Mouse (Mus musculus): ENCODE measurements around the gene Cflar. TPM values are rescaled to one million over a fixed set of nuclear protein-coding genes. Genes with fewer than 3 reads are reported as not detected.
"Not testable (repeated sequence)": the region's sequence is repeated elsewhere in the genome, so short reads cannot be mapped to it uniquely, and the experiment has no call there.

The Cflar gene
- polyA plus RNA-seq, 2 experiments from 2014 or later: 172 to 177 TPM

DNA sequence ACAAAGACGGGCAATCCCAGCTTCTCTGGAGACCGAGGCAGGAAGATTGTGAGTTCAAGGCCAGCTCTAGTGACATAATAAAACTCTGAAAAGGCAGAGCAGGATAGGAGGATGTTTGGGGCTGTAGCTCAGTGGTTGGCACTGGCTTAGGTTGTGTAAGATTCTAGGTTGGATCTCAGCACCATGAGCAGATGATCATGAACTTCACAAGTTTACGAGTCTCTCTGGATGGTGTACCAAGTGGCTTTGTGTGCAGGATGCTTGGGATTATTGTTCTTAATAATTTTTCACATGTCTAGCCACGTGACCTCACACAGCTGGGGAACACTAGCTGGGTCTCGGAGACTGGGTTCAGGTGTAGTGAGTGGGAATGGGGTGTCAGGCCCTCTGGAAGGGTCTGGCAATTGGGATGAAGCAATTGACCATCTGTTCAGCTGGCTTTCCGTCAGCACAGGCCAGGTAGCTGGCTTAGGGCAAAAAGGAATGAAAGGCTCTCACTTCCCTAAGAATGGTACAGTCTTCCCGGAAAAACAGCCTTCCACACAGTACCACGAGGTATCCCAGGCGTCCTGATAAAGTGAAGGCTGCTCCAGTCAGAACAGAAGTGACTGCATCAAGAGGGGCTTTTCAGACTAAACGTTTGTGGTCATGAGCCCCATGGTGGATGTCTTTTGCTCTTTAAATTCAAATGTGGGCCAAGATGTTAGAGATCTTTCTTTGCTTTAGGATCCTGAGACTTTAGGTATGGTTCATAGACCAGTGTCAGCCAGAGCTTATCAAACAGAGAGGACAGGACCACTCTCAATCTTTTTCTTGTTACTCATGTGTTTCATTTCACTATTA is 16.7 kb downstream of the Cflar start:
- ATAC-seq: no peak

- ATAC-seq: no peak
These were observed 17.2 kb downstream of the Cflar start for GRCm38 (mm10) chr1:58728590-58728868.

- no peak for ATAC-seq
These were observed 22.3 kb downstream of the Cflar start for GRCm38 (mm10) chr1:58733636-58734035.

DNA sequence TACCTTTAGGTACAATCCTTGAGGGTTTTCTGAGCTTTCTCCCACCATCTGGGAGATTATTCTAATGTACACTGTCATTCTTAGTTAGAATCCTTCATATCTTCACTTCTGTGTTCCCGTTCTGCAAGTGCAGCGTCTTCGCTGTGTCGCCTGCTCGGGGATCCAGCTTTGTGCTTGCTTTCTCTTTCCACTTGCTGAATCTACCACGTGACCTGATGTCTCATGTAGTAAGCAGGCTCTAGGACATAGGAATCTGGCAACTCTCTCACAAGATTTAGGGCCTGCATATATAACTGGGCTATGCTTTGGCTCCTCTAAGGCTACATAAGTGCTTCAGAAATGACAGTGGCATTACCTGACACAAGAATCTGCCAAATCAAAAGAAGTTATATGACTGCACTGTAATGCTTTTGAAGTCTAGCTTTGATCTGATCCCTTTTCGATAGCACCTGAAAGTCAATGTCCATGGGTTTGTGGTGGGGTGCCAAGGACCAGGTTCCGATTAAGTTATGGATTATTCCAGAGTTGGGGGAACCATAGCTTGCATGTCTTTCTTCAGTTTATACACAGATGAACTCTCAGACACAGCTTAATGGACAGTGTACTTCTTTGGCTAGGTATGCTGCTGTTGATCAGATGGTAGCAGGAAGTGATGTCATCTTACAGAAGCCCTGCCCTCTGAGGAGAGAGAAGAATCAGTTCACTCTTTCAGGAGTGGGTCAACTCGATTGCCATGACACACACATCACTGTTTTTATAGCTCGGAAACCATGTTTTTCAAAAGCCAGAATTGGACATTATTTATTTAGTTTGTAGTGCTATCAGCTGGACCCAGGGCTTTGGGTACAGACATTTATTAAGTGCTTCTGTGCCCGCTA is 23.0 kb downstream of the Cflar start:
- ATAC-seq: peak; percentile 72

DNA sequence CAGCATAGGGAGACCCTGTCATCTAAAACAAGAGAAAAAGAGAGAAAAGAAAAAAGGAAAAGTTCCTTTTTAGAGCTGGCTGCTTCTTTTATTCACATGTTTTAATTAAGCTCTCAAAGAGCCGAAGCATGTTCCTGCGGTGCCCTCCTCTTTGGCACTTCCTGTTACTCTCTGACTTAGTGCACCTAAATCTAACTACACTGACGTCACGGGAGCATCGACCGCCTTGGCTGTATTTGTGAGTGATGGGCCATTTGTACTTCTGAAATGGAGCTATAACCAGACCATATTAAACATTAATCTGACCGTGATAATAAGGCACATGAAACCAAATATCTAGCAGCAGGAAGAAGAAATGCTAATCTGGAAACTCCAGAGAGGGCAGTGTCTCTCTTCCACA is 24.7 kb downstream of the Cflar start:
- ATAC-seq: peak; percentile 50

- no peak for ATAC-seq
These were observed 25.7 kb downstream of the Cflar start for GRCm38 (mm10) chr1:58736968-58737367.

DNA sequence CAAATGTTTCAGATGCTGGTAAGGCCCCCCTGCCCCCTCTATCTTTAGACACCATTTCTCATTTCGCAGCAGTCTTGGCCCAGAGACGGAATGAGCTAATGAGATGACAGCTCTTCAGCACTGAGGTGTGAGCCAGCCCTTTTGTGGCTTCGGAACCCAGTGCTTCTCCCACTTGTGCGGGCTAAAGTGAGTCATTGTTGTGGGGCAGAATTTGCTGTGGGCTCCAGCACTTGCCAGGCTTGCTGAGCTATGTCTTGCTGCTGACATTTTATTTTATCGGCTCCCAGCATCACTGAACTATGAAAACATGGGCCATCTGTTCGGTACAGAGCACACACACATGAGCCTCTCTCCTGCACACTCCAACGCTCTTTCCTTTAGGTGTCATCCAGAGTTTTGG is 28.2 kb downstream of the Cflar start:
- no peak for ATAC-seq

DNA sequence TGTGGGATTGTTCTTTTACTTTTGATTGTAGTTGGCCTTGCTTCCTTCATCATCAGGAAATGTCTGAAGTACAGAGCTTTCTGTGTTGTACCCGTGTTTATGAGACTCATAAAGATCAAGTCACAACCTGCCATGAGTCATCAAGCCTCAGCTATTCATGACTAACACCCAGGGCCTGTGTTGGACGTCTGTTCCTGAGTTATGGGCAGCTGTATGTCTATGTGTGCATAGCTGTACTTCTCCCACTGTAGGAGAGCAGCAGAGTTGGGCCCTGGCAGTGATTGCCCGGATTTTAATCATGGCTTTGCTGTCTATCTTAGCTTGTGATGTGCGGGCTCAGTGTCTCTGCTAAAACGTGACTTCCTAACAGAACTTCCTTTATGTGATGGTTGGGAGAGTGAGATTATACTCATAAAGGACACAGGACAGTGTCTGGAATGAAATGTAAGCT is 31.3 kb downstream of the Cflar start:
- peak; percentile 61 for ATAC-seq

- ATAC-seq: peak; percentile 48
These were observed 31.9 kb downstream of the Cflar start for GRCm38 (mm10) chr1:58743252-58743651.

DNA sequence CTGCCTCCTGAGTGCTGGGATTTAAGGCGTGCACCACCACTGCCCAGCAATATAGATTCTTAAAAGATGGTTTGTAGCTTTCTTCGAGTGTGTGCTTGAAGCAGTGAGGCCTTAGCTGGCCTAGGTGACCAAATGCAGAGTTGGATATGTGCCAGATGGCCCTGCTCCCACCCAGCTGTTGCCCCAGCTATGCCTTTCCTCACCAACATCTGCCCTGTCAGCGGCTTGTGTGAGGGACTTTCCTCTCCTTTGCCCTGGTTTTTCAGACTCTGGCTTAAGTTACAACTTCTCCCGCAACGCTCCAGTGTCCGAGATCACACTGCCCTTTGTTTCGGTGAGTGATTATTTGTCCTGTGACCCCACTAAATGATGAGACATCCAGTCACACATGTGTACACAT is 33.3 kb downstream of the Cflar start:
- ATAC-seq: no peak

GRCm38 (mm10) chr1:58746880-58747279 is 35.6 kb downstream of the Cflar start:
- peak; percentile 28 for ATAC-seq

DNA sequence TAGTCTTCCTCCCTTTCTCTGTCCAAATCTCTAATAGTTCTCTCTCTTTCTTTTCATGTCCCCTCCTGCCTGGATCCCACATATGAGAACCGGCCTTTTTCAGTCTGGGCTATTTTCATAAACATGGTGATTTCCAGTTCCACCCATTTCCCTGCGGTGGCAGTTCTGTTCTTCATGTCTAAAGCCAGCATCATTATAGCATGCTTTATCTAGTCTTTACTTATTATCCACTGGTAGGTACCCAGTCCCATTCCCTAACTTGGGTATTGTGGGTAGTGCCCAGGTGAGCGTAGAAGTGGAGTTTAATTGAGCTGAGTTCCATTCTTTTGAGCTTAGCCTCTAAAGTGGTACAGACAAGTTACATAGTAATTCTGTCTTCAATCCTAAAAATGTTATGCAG is 48.1 kb downstream of the Cflar start:
- ATAC-seq: no peak

DNA sequence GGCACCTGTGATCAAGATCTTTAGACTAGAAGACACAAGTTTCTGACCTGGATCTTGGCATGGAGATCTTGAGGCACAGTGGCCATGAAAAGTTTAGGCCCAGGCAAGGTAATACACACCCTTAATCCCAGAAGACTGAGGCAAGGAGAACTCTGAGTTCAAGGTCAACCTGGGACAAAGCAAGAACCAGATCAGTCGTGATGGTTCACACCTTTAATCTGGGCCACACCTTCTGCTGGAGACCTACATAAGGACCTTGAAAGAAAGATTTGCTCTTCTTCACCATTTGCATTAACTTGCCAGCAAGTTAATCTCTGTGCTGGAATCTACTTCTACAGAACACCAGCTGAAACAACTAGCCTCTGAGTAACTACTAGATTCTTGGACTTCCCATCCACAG is 49.3 kb downstream of the Cflar start:
- ATAC-seq: no peak

- peak; percentile 83 for ATAC-seq
These were observed 50.3 kb downstream of the Cflar start for GRCm38 (mm10) chr1:58761391-58762275.

GRCm38 (mm10) chr1:58762576-58762975 is 51.3 kb downstream of the Cflar start:
- ATAC-seq: no peak

DNA sequence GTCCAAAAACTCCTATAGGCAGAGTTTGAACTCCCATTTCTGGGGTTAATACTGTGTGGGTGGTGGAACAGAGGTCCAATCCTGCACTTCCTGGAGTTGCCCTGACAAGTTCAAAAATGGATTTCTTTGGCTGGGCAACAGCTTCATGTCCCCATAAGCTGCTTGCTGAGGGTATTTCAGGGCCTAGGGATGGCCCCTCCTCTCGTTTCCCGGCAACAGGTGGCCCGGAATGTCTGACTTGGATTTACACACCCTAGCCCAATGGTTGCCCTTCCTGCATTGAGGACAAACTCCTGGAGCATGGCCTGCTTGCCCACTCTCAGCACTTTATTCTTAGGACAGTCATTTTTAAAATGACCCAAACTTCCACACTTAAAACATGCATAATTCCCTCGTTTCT is 55.1 kb downstream of the Cflar start:
- not testable (repeated sequence) for ATAC-seq

- ATAC-seq: no peak
These were observed 57.8 kb downstream of the Cflar start for GRCm38 (mm10) chr1:58769136-58769535.

DNA sequence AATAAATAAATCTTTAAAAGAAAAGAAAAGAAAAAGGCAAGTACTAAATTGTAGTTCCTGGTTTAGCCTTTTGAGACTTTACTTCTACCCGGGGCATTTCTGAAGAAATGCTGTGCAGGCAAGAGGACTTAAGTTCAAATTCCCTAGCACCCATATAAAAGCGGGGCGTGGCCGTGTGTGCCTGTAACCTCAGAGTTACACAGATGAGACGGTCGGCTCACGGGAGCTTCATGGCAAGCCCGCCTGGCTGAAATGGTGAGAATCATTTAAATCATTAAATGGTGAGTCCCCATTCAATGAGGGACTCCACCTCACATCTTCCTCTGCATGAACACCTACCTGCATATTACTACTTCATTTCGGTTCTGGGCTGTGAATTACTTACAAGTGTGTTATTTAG is 58.4 kb downstream of the Cflar start:
- no peak for ATAC-seq

DNA sequence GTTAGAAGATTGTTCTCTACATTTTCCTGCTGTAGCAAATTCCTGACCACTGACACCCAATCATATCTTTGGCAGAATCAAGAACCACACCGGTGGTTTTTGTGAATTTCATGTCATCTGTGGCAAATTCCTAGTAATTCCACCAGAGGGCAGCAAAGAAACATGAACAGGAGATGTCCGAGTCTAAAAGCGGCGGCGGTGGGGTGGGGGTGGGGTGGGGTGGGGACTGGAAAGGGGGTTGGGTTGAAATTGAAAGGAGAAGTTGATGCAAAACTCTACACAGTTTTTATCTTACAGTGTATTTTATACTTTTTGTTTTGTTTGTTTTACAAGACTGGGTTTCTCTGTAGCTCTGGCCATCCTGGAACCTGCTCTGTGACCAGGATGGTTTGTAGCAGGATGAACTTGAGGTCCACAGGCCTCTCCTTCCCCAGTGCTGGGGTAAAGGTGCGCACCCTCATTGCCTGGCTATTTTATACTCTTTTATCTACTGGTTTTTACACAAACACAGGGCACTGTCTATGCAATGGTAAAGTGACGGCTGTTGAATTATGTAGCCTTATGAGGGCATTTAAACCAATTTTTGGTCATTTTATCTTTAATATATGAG is 58.9 kb downstream of the Cflar start:
- ATAC-seq: no peak

- no peak for ATAC-seq
These were observed 60.8 kb downstream of the Cflar start for GRCm38 (mm10) chr1:58772084-58772483.

GRCm38 (mm10) chr1:58773280-58773679 is 62.0 kb downstream of the Cflar start:
- no peak for ATAC-seq

GRCm38 (mm10) chr1:58773905-58774304 is 62.6 kb downstream of the Cflar start:
- ATAC-seq: peak; percentile 89
